Mouse (Mus musculus): ENCODE measurements at regions not wholly inside any gene's neighbourhood (a gene's known extent, or its start where the extent isn't known, plus 50 kb on each side); places are given as distances from the start of the nearest gene placed in this dataset.

GRCm38 (mm10) chr2:78804931-78805330 is 63.0 kb upstream of the Ube2e3 start:
- no peak for DNase-seq (ENCODE audit: low spot score in 2 of 2)

GRCm38 (mm10) chr2:78803543-78803942 is 64.4 kb upstream of the Ube2e3 start:
- no peak for DNase-seq (ENCODE audit: low spot score in 2 of 2)

- peak in 1 of 2 experiments; percentile 12 for DNase-seq (ENCODE audit: low spot score in 2 of 2)
Measured at GRCm38 (mm10) chr2:78795446-78795845, 72.5 kb upstream of the Ube2e3 start.

GRCm38 (mm10) chr2:78794734-78795133 is 73.2 kb upstream of the Ube2e3 start:
- DNase-seq (ENCODE audit: low spot score in 2 of 2), result no peak

- DNase-seq (ENCODE audit: low spot score in 2 of 2), result no peak
Measured at GRCm38 (mm10) chr2:78789124-78789523, 78.8 kb upstream of the Ube2e3 start.

- DNase-seq (ENCODE audit: low spot score in 2 of 2), result no peak
Measured at GRCm38 (mm10) chr2:78788222-78788621, 79.7 kb upstream of the Ube2e3 start.

GRCm38 (mm10) chr2:78779949-78780348 is 88.0 kb upstream of the Ube2e3 start:
- peak; percentile 0 to 64 for DNase-seq (ENCODE audit: low spot score in 2 of 2)

- no peak for DNase-seq (ENCODE audit: low spot score in 2 of 2)
Measured at GRCm38 (mm10) chr2:78777589-78777988, 90.3 kb upstream of the Ube2e3 start.

- DNase-seq (ENCODE audit: low spot score in 2 of 2), result no peak
Measured at GRCm38 (mm10) chr2:78754362-78754761, 113.6 kb upstream of the Ube2e3 start.

GRCm38 (mm10) chr2:78753918-78754317 is 114.0 kb upstream of the Ube2e3 start:
- DNase-seq (ENCODE audit: low spot score in 2 of 2), result peak in 1 of 2 experiments; percentile 44

- peak; percentile 31 to 51 for DNase-seq (ENCODE audit: low spot score in 2 of 2)
Measured at GRCm38 (mm10) chr2:78730161-78730560, 137.8 kb upstream of the Ube2e3 start.

- DNase-seq (ENCODE audit: low spot score in 2 of 2), result no peak
Measured at GRCm38 (mm10) chr2:78726060-78726459, 141.9 kb upstream of the Ube2e3 start.

GRCm38 (mm10) chr2:78724416-78724815 is 143.5 kb upstream of the Ube2e3 start:
- peak in 1 of 2 experiments; percentile 43 for DNase-seq (ENCODE audit: low spot score in 2 of 2)

GRCm38 (mm10) chr2:78723423-78723822 is 144.5 kb upstream of the Ube2e3 start:
- peak; percentile 17 to 48 for DNase-seq (ENCODE audit: low spot score in 2 of 2)

- no peak for DNase-seq (ENCODE audit: low spot score in 2 of 2)
Measured at GRCm38 (mm10) chr2:78722739-78723138, 145.2 kb upstream of the Ube2e3 start.

GRCm38 (mm10) chr2:78718550-78718949 is 149.4 kb upstream of the Ube2e3 start:
- no peak for DNase-seq (ENCODE audit: low spot score in 2 of 2)

- DNase-seq (ENCODE audit: low spot score in 2 of 2), result no peak
Measured at GRCm38 (mm10) chr2:78716157-78716798, 151.6 kb upstream of the Ube2e3 start.

GRCm38 (mm10) chr2:78694851-78695250 is 173.1 kb upstream of the Ube2e3 start:
- DNase-seq (ENCODE audit: low spot score in 2 of 2), result no peak

GRCm38 (mm10) chr2:78656668-78657067 is 211.3 kb upstream of the Ube2e3 start:
- DNase-seq (ENCODE audit: low spot score in 2 of 2), result peak in 1 of 2 experiments; percentile 15

- DNase-seq (ENCODE audit: low spot score in 2 of 2), result peak; percentile 76 to 94
Measured at GRCm38 (mm10) chr2:78655156-78655855, 212.6 kb upstream of the Ube2e3 start.

GRCm38 (mm10) chr2:78651549-78651948 is 216.4 kb upstream of the Ube2e3 start:
- no peak for DNase-seq (ENCODE audit: low spot score in 2 of 2)

GRCm38 (mm10) chr2:78640361-78640760 is 227.6 kb upstream of the Ube2e3 start:
- DNase-seq (ENCODE audit: low spot score in 2 of 2), result no peak

- DNase-seq (ENCODE audit: low spot score in 2 of 2), result no peak
Measured at GRCm38 (mm10) chr2:78625264-78625663, 242.7 kb upstream of the Ube2e3 start.

Data from layer of hippocampus, adult 18-20 months (tissue).